Mouse (Mus musculus) induced T-regulatory cell, adult 2 months (primary cell): ENCODE data around the gene Tgfbr1.
A peak's percentile ranks its signal among the peaks of the same experiment; 100 is the strongest.

ENCODE experiments used
- DNase-seq: peaks from one replicate; pipeline ENCODE4 v3.0.0-alpha.2; 2012; ENCODE audit warnings: low read depth

Gene Tgfbr1

DNA sequence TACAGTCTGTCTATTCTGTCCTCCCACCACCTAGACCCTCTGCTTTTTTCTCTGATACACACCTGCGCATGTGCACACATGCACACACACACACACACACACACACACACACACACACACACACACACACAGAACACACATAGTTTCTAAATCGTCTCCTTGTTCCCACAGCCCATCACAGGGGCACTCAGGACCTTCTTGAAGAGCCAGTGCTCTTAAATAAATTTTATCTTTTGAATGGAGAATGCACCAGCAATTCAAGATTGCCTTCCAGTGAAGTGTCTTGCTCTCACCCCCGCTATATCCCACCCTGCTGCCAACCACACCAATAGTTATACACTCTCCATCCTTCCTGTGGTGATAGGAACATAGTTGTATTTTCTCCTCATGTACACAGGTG lies 69.9 kb downstream of the Tgfbr1 start:
- DNase-seq: no peak

DNA sequence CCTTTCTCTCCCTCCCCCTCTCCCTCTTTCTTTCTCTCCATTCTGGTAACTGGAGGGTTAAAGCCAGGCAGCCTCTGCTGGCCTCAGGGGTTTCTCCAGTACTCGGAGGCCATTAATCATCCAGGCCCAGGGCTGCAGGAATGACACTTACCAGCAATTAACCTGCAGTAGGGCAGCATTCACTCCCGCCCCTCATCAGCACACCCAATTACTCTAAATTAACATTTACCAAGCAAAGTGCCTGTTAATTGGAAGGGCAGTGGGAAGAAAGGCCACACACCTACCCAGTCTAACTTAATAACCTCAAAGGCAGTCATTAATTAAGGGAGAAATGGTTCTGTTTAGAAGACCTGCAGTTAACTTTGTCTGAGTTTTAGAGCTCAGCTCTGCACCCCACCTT lies 71.4 kb downstream of the Tgfbr1 start:
- DNase-seq: no peak

DNA sequence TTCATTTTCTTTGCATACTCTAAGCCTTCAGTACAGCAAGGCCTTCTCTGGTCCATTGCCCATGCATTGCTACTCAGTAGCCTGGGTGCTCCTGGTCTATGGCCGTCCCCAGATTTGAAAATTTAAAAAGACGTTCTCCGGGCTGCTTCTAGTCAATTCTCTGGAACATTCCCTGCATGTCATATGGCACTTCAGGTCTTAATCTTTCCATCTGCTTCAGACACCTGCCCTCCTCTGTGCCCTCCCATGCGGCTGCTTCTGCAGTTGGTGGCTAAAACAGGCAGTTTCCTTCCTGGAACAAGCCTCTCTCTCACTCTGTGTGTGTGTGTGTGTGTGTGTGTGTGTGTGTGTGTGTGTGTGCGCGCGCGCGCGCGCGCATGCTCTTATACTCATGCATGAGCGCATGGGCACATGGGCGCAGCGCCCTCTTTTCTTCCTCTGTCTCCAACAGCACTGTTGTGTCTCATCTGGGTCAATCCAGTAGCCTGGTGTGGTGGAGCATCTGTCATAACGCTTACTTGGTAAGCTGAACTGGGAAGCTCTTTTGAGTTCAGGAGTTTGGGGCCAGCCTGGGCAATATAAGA lies 72.3 kb downstream of the Tgfbr1 start:
- no peak for DNase-seq

DNA sequence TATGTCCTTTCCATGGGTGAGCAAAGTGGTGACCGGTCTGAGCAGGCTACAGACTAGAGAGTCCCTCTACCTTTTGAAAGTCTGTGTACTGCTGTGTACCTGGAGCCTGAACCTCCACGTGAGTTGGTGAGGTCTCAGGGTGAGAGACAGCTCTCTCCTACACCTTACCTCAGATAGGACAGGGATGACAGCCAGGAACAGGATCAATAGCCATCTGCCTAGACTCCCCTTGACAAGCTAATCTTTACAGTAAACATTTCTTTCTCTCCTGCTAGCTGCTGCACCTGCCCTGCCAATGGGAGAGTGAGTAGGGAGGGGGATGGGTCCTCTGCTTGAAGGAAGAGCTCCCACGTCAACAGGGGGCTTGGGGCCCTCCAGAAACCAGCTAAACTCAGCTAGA lies 74.6 kb downstream of the Tgfbr1 start:
- no peak for DNase-seq

DNA sequence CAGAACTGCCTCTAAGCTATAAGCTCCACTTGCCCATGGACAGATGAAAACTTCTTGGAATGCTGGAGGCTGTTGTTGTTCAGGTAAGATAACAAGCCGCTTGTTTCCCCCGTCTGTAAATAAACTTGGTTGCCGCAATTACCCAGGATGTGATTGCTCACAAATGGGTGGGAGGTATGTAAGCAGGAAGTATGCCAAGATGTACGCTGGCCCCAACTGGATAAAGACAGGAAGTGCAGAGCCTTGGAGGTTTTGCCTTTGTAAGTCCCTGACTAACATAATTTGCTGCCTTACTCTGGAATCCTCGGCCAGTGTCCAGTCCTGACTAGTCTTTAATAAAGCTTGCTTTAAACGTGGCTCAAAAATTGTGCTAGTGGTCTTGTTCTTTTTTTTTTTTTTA lies 77.5 kb downstream of the Tgfbr1 start:
- DNase-seq: no peak

DNA sequence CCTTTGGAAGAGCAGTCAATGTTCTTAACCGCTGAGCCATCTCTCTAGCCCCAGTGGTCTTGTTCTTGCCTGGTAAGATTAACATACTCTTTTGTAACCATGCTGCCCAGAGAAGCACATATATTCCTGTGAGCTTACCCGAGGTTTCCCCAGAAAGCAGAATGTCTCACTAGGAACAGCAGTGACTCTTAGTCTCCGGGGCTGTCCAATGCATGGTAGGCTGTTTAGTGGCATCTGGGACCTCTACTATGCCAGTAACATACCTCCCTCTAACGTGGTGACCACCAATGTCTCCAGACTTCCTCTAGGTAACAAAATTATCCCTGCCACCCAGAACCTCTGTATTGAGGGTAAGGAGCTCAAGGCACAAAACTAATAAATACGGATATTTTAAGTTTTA lies 78.1 kb downstream of the Tgfbr1 start:
- DNase-seq: no peak

DNA sequence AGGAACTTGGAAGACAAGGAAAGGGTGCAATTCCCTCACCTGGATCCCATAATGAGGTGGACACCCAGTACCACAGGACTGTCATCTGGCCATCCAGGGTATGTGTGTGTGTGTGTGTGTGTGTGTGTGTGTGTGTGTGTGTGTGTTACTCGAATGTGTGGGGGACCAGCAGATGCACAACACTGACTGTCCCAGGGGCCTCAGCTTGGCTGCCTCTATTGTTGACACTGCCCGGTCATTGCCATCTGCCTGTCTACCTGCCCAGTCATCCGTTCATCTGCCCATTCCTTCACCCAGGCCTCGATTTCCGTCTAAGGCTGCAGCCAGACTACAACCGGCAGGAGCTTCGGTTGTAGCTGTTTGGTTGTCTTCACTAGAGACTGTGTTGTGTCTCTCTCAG lies 79.7 kb downstream of the Tgfbr1 start:
- no peak for DNase-seq

DNA sequence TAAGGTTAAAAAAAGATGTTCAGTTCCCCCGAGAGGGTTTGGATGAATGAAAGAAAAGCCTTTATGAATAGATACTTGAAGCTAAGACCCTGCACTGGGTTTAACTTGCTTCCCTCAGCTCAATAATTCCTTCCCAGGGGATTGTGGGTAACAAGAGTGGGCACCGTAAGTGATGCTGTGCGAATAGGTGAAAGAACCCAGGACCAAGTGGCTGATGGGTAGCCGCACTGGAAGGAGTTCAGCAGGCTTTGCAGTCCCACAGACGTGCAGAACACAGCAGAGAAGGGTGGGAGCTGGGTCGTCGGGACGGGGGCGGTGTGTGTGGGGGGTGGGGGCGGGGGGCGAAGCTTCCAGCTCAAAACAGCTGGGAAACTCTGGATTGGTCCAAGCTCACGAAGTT lies 82.1 kb downstream of the Tgfbr1 start:
- no peak for DNase-seq

DNA sequence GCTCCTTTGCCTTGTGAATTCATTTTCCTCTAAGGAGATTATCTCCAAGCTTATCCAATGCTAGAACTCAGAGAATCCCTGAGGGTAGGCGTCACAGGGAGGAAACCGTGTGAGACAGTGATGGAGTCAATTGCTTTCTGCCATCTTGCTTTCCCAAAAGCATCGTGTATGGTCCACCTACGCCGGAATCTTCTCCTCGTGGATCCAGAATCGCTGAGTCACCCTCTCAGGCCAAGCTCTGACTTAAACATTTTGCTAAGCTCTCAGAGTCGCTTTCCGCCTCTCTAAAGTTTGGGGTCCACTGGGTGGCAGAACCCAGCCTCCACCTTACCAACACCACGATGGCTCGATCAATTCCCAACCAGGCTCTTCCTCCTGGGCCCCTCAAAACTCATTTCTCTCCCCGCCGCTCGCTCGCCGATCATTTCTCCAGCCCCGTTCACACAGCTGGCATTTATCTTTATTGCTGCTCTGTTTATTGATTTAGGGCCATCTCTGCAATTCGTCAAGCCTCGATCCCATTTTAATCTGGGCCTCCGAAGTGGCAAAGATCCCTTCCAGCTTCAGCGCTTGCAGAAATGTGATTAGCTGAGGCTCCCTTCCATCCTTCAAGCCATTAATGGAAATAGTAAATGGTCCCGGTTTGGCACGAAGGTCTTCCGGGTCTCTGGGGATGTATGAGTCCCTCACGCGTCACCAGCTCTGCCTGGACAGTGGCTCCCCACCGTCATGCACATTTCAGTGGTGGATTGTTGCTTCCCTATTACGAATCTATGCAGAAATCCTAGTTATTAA lies 82.7 kb downstream of the Tgfbr1 start:
- no peak for DNase-seq

DNA sequence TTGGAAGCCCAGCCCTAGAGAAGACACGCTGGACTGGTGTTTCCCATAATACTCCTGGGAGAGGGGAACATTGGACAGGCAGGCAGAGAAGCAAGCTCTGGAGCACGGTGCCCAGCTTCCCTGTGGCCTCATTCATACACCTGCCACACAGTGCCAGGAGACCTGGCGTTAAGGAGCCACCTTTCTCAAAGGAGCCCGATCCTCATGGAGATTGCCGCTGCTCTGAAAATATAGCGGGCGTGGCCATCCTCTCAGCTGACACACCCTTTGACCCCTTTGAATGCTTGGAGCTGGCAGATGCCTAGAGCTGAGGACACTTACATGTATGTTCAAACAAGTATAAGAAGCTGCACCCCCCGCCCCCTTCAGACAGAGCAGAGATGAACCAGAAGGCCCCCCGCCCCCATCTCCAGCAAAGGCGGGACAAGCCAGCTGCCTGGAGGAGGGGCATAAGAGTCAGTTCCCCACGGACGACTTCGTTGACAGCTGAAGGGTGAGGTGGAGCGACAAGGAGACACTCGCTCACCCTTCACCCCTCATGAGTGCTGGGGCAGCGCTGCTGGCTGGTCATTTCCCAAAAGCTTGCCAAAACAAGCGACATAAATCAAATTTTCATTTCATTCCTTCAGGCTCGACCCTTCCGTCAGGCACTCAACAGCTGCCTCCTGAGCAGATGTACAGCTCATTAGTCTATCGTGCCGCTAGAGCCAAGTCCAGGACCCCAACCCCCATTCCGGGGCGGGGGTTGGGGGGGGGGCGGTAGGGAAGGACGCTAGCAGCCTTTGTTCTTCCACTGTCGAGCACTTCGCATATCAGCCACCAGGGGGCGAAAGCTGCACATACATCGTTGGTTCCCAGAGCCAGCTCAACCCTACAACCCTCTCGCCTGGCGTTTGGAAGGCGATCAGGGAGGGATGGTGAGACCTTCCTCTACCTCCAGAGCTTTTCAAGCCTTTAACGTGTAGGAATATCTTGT lies 84.6 kb downstream of the Tgfbr1 start:
- DNase-seq: peak; percentile 87

DNA sequence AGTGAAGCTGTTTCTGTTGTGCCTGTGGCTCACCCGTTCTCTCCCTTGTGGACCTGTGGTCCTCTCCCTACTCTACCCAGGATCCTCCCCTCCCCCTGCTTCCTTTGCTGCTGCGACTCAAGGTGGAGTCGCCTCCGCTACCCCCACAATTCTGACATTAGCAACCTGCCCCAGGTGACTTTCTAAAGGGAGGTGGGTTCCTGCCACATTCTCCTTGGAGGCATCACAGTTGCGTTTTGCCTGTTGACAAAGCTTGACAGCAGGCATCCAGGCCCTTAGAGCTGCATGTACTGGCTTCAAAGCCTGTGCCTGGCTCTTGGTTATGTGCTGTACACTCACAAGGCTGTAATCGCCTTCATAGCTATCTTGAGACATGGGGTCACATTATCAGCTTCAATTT lies 85.9 kb downstream of the Tgfbr1 start:
- DNase-seq: no peak

DNA sequence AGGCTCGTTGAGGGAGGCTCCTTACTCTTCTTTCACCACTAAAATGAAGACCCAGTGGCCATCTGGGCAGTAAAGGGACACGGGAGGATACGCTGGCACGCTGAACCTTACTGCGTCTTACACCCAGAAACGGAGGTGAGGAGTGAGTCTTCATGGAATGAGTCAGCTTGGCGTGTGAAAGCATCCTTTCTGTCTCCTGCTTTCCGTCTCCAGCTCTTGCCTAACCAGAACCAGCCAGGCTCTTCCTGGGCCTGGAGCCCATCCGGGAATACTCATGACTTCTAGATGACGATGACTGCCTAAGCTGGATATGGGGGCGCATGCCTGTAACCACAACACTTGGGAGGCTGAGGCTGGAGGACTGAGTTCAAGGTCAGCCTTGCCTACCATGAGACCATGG lies 87.9 kb downstream of the Tgfbr1 start:
- no peak for DNase-seq

DNA sequence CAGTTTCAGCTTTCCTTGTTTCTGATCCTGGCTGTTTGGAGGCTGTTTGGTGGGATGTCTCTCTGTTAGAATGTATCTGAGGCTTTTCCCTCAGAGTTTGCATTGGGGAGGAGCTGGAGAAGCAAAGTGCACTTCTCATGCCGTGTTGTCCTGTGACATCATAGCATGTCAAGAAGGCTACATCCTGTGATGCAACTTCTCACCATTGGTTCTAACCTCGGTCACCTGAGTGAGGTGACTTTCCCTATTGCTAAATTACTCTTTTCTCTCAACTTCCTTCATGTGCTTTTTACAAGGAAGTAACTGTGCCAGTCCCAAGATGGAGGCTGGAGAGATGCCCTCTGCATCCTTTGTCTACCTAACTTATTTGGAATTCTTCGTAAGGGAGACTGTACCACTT lies 95.5 kb downstream of the Tgfbr1 start:
- DNase-seq: no peak

DNA sequence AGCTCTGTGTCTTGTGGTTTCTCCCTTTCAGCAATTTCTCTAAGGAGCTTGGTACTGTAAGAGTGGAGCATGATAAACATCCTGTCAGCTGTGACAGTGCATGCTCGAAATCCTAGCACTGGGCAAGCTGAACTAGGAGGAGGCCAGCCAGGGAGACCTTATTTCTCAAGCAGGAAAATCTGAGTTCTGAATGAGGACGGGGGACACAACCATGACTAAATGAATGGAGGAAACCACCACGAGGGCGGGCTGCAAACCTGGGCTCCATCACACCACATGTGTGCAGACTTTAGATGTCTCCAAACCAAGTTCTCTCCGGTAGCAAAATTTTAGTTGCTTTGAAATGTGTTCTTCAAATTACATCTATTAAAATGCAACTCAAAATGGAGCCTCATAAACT lies 96.1 kb downstream of the Tgfbr1 start:
- no peak for DNase-seq

DNA sequence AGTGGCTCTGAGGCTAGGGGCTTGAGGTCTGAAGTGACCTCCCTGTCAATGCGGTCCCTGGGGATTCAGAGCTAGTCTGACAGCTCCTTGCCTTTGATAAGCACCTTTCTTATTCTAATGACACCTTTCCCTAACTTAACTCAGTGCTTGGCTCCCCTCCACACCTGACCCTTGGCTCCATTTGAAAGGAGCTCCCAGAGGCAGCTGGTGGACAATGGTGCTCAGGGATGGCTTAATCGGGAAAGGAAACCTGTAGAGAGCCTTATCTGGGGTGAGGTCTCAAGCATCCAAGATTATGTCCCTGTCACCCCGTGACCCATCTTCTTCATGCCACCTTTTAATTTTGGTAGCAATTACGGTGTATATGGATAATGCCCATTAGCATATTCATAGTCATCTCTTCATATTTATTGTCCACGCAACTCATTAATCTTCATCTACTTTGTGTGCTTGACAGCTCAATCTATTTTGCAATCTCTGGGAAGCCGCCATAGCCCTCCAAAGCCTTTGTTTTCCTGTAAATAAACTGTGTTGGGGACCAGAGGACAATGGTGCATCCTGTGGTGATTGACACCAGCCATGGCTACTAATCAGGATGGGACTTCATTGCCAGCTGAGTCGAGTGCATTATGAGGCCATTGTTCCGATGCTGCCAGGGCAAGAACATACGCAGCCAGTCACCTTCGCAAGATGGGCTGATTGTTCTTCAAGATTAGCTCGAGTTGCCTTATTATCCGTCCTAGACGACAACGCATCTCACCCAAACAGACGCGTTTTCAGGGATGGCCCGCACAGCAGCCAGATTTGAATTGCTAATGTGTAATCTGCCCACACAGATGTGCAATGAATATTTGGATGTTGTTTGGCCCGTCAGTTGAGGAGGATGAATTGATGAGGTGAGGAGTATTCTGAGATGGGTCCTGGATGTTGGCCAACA lies 96.8 kb downstream of the Tgfbr1 start:
- no peak for DNase-seq
